Mouse (Mus musculus): ENCODE measurements around the gene Zgrf1.

Gene Zgrf1

GRCm38 (mm10) chr3:127640762-127641700, 87.7 kb downstream of the Zgrf1 start:
- no peak for DNase-seq

DNA sequence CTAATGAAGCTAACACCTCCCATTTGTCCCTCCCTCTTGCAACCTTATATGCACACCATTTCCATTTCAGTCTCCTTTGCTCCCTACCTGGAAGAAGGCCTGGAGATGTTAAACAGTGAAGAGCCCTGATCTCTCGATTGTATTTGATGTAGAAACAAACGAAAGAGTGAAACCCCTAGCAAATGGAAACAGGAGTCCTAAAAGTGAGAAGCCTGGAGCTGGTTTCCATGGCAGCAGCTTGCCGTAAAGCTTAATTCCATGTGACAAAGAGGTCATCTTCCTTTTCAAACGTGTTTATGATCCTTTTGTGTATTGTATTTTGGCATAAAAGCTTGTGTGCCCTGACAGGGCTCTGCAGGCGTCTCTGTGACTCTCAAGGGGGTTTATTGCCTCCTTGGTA, 88.9 kb downstream of the Zgrf1 start:
- no peak for DNase-seq

DNA sequence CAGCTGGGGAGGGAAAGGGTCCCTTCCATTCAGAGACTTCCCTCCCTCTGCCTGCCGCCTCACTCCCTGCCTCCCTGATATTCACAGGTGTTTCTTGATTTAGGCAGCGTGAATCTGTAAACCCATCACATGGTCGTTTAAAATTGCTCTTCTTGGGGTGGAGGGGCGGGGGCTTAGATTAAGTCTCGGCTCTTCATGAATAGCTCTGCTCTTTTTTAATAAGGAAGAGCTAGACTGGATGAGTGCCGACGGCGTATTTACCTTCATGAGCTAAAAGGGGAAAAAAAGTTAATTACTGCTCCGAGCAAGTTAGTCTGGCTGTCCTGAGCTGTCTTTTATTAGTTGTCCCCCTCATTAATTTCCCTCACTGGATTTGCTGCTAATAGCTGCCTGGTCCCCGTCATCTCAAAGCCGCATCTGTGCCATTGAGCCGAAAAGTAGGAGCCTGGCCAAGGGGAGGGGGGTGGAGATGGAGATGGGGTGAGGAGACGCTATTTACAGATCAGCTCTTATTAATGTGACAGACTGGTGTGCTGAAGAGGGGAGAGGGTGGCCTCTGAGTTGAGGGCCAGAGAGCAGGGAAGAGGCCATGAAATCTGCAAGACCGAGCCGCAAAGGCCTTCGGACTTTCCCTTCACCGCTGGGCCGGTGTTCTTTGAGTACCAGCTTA, 93.0 kb downstream of the Zgrf1 start:
- DNase-seq: no peak

DNA sequence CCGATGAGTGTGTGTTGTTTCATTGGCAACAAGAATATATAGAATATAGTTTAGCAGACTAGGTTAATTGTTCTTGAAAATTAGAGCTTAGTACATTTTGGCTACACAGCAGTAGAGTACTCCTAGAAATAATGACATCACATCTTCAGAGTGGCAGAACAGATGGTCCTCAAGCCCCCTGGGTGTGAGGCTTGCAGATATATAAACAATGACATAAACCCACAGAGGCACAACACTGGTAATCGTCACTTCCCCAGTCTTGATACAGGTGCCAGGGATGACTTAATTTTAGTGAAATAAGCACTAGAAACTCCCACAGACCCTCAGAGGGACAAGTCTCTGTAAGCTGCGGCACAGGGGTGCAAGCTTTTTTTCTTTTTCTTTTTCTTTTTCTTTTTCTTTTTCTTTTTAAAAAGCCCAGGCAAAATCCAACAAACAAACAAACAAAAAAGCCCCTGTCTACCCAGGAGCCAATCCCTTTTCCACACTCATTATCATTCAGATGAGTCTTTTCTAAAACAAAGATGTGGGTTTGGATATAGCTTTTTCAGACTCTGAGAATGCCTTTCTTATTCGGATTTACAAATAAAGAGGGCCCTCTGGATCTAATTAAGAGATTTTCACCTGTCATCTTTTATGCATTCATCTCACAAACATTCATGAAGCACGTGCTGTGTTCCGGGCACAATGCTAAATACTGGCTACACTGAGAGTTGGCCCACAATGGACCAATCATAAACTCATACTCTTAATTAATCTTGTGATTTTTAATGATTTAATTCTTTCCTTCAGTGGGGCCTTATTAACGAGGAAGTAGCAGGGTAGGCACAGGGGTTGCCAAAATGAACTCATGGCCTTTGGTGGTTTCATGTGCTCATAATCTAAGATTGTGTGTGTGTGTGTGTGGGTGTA, 98.7 kb downstream of the Zgrf1 start:
- DNase-seq: no peak

- no peak for DNase-seq
These were observed 107.4 kb downstream of the Zgrf1 start for GRCm38 (mm10) chr3:127660712-127661111.

- DNase-seq: no peak
These were observed 108.6 kb downstream of the Zgrf1 start for GRCm38 (mm10) chr3:127661646-127662531.

All from cerebellum, adult 8-10 months (tissue).